Mouse (Mus musculus): ENCODE data around the gene Trdmt1. TPM values are rescaled to one million over a fixed set of nuclear protein-coding genes. Genes with fewer than 3 reads are reported as not detected.
"Not testable (repeated sequence)": the region's sequence is repeated elsewhere in the genome, so short reads cannot be mapped to it uniquely, and the experiment has no call there.

The Trdmt1 gene
- polyA plus RNA-seq (2015; fragmentation: Nextera tagmentation; extraction: Ambion mirVana): 8.1 and 10.0 TPM in 2 replicates

DNA sequence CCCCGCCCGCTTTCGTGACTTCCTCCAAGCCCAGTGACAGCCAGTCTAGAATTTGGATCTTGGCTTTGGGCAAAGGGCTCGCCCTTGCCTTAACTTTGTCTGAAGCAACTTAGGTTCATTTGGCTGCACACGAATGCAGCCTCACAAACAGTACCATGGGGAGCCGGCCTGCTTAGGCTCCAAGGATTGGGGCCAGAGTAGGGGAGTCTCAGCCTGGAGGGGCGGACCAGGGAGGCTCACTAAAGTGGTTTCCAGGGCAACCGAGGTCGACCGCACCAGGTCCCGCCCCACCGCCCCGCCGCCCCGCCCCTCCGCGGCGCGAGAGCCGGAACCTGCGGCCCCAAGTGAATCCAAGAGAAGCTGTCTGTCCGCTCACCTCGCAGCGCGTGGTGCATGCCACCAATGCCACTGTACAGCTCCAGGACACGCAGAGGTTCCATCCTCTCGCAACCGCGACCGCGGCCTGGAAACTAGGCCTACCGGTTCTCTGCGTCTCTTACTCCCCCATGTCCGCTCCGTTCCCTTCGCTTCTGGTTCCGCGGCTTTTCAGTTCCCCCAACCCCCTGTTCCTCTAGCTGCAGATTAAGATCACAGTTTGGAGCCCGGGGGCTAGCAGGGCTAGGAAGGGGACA is at the start of gene Trdmt1:
Trdmt1 (minus strand) TSS at position 476 of the 632 bp plus-strand sequence.
- under 1% methylated on average over 39 of the region's 39 CpGs for WGBS
- no peaks in the 10 kb centered on the region for H3K9me3 ChIP-seq
- ATAC-seq: peak; percentile 99
- H3K27me3 ChIP-seq (replicated peaks): no peaks in the 10 kb centered on the region
- peak within 1 kb of the TSS; percentile 96 for H3K27ac ChIP-seq
- 0 out of 2 replicates have a peak, but pooled peaks cover 2% of the 10 kb centered on the region for H3K4me1 ChIP-seq (replicated peaks)
- H3K4me2 ChIP-seq (replicated peaks): peak within 1 kb of the TSS; percentile 74
- no peaks in the 10 kb centered on the region for H3K36me3 ChIP-seq
- H3K9ac ChIP-seq: peak within 1 kb of the TSS; percentile 82
- H3K4me3 ChIP-seq (replicated peaks): peak within 1 kb of the TSS; percentile 72

- Histone ChIP-seq H3K9ac (no peak overlapping the region), H3K4me3 (replicated peaks) (no peak overlapping the region), H3K4me1 (replicated peaks) (no peaks in the 10 kb centered on the region), H3K36me3 (no peaks in the 10 kb centered on the region), H3K27ac (no peak overlapping the region), H3K27me3 (replicated peaks) (no peaks in the 10 kb centered on the region), H3K4me2 (replicated peaks) (no peak overlapping the region), H3K9me3 (no peaks in the 10 kb centered on the region)
- WGBS: 69% methylated on average over 4 of the region's 4 CpGs
- no peak for ATAC-seq
Observed at GRCm38 (mm10) chr2:13593328-13593727, 48.9 kb upstream of the Trdmt1 start.

DNA sequence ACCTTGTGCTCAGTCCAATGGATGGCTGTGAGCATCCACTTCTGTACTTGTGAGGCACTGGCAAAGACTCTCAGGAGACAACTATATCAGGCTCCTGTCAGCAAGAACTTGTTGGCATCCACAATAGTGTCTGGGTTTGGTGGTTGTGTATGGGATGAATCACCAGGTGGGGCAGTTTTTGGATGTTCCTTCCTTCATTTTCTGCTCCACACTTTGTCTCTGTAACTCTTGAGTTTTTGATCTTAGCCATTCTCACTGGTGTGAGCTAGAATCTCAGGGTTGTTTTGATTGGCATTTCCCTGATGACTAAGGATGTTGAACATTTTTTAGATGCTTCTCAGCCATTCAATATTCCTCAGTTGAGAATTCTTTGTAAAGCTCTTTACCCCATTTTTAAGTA is 39.3 kb upstream of the Trdmt1 start:
- H3K36me3 ChIP-seq; H3K4me3 ChIP-seq (replicated peaks); H3K27me3 ChIP-seq (replicated peaks); H3K9ac ChIP-seq; H3K4me2 ChIP-seq (replicated peaks); H3K9me3 ChIP-seq; H3K27ac ChIP-seq; H3K4me1 ChIP-seq (replicated peaks); ATAC-seq: not testable (repeated sequence)

- H3K27ac ChIP-seq: no peak overlapping the region
- ATAC-seq: no peak
- no peaks in the 10 kb centered on the region for H3K27me3 ChIP-seq (replicated peaks)
- no peak overlapping the region for H3K4me3 ChIP-seq (replicated peaks)
- H3K4me1 ChIP-seq (replicated peaks): no peaks in the 10 kb centered on the region
- H3K9me3 ChIP-seq: no peaks in the 10 kb centered on the region
- WGBS: 84% methylated on average over 3 of the region's 3 CpGs
- no peak overlapping the region for H3K4me2 ChIP-seq (replicated peaks)
- 0 out of 2 replicates have a peak, but pooled peaks cover 13% of the 10 kb centered on the region for H3K36me3 ChIP-seq
- no peak overlapping the region for H3K9ac ChIP-seq
Observed at GRCm38 (mm10) chr2:13582184-13582583, 37.7 kb upstream of the Trdmt1 start.

GRCm38 (mm10) chr2:13579991-13580390 is 35.5 kb upstream of the Trdmt1 start:
- Histone ChIP-seq H3K27me3 (replicated peaks) (no peaks in the 10 kb centered on the region), H3K4me1 (replicated peaks) (no peaks in the 10 kb centered on the region; the same call in 1 of the 2 replicates), H3K27ac (no peak overlapping the region), H3K36me3 (0 out of 2 replicates have a peak, but pooled peaks cover 14% of the 10 kb centered on the region), H3K9me3 (no peaks in the 10 kb centered on the region), H3K4me2 (replicated peaks) (no peak overlapping the region), H3K9ac (no peak overlapping the region), H3K4me3 (replicated peaks) (no peak overlapping the region)
- ATAC-seq: no peak
- 67% methylated on average over 11 of the region's 11 CpGs for WGBS

- Histone ChIP-seq H3K27ac (no peak overlapping the region), H3K9ac (no peak overlapping the region), H3K36me3 (0 out of 2 replicates have a peak, but pooled peaks cover 14% of the 10 kb centered on the region), H3K9me3 (no peaks in the 10 kb centered on the region), H3K4me1 (replicated peaks) (no peaks in the 10 kb centered on the region; the same call in 1 of the 2 replicates), H3K27me3 (replicated peaks) (no peaks in the 10 kb centered on the region), H3K4me2 (replicated peaks) (no peak overlapping the region), H3K4me3 (replicated peaks) (no peak overlapping the region)
- no peak for ATAC-seq
- 91% methylated on average over 8 of the region's 8 CpGs for whole genome bisulfite sequencing
Observed at GRCm38 (mm10) chr2:13579315-13579714, 34.8 kb upstream of the Trdmt1 start.

DNA sequence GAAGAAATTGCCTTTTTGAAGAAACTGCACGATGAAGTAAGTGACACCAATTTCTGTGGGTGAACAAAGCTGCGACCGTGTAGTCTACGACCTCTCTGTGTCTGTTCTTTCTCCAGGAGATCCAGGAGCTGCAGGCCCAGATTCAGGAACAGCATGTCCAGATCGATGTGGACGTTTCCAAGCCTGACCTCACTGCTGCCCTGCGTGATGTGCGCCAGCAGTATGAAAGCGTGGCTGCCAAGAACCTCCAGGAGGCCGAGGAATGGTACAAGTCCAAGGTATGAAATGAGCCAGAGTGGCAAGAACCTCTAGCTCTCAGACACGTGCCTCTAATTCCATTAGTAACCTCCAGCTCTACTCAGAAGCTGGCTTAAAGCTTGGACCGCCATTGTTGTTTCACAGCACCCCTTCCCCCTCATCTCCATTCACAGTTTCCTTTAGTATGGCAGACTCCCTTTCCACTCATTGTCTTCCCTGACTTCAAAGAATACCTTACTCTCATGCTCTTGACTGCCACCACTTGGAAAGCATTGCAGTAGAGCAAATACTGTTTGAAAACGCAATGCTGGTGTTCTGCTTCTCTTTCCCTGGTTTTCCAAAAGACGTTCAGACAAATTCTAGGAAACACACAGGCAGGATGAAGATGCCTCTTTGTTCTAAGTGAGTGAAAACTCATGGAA is 34.1 kb upstream of the Trdmt1 start:
- ATAC-seq: no peak

GRCm38 (mm10) chr2:13577399-13577798 is 32.9 kb upstream of the Trdmt1 start:
- Histone ChIP-seq H3K4me1 (replicated peaks) (no peaks in the 10 kb centered on the region; the same call in 1 of the 2 replicates), H3K27ac (no peak overlapping the region), H3K36me3 (0 out of 2 replicates have a peak, but pooled peaks cover 11% of the 10 kb centered on the region), H3K4me3 (replicated peaks) (no peak overlapping the region), H3K4me2 (replicated peaks) (no peak overlapping the region), H3K9me3 (no peaks in the 10 kb centered on the region), H3K27me3 (replicated peaks) (no peaks in the 10 kb centered on the region), H3K9ac (no peak overlapping the region)
- ATAC-seq: no peak
- 98% methylated on average over 1 of the region's 1 CpGs for WGBS

More for the DNA sequence above, 34.1 kb upstream of the Trdmt1 start:
- Histone ChIP-seq H3K4me3 (replicated peaks) (no peak overlapping the region), H3K4me2 (replicated peaks) (no peak overlapping the region), H3K9ac (no peak overlapping the region), H3K27ac (no peak overlapping the region), H3K4me1 (replicated peaks) (no peaks in the 10 kb centered on the region; the same call in 1 of the 2 replicates), H3K36me3 (0 out of 2 replicates have a peak, but pooled peaks cover 14% of the 10 kb centered on the region), H3K9me3 (no peaks in the 10 kb centered on the region), H3K27me3 (replicated peaks) (no peaks in the 10 kb centered on the region)
- WGBS: 81% methylated on average over 14 of the region's 14 CpGs

DNA sequence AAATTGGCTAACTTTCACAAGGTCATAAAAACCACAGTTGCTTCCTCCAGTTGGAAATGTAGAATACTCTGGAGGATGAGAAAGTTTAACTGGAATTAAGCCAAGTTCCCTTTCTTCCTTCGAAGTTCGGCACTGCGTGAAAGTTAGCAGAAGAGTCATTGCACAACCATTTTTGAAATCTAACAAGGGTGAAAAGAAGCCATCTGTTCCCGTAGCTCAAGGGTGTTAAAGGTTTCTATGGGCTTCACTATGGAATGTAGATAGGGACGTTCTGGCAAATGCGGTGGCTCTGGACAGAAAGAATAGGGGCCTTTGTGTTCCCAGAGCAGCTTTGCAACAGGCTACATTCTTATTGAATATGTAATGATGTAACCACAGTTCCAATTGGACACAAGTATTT is 31.5 kb upstream of the Trdmt1 start:
- no peaks in the 10 kb centered on the region; the same call in 1 of the 2 replicates for H3K27me3 ChIP-seq (replicated peaks)
- WGBS: 21% methylated on average over 6 of the region's 6 CpGs
- ATAC-seq: no peak
- no peaks in the 10 kb centered on the region for H3K9me3 ChIP-seq
- peaks cover 3% of the 10 kb centered on the region for H3K4me1 ChIP-seq (replicated peaks)
- H3K36me3 ChIP-seq: 0 out of 2 replicates have a peak, but pooled peaks cover 6% of the 10 kb centered on the region
- H3K4me2 ChIP-seq (replicated peaks): peak overlapping the region; percentile 83
- H3K27ac ChIP-seq: 0 out of 2 replicates have a peak overlapping the region, but pooled peaks have one; percentile 97
- H3K9ac ChIP-seq: no peak overlapping the region
- peak overlapping the region; percentile 67 for H3K4me3 ChIP-seq (replicated peaks)

GRCm38 (mm10) chr2:13575287-13575801 is 30.9 kb upstream of the Trdmt1 start:
- Histone ChIP-seq H3K4me2 (replicated peaks) (peak overlapping the region; percentile 83), H3K4me3 (replicated peaks) (peak overlapping the region; percentile 67), H3K9me3 (no peaks in the 10 kb centered on the region), H3K4me1 (replicated peaks) (peaks cover 3% of the 10 kb centered on the region), H3K27ac (peak overlapping the region; percentile 97; the same call in 1 of the 2 replicates), H3K27me3 (replicated peaks) (no peaks in the 10 kb centered on the region; the same call in 1 of the 2 replicates), H3K9ac (peak overlapping the region; percentile 75), H3K36me3 (0 out of 2 replicates have a peak, but pooled peaks cover 6% of the 10 kb centered on the region)
- WGBS: under 1% methylated on average over 13 of the region's 13 CpGs
- peak; percentile 16 for ATAC-seq

- peak; percentile 34; the same call in 1 of the 2 replicates for ATAC-seq
- Histone ChIP-seq H3K4me2 (replicated peaks) (peak overlapping the region; percentile 83), H3K27me3 (replicated peaks) (no peaks in the 10 kb centered on the region; the same call in 1 of the 2 replicates), H3K27ac (peak overlapping the region; percentile 97), H3K9me3 (no peaks in the 10 kb centered on the region), H3K4me1 (replicated peaks) (peaks cover 3% of the 10 kb centered on the region), H3K36me3 (0 out of 2 replicates have a peak, but pooled peaks cover 4% of the 10 kb centered on the region), H3K4me3 (replicated peaks) (peak overlapping the region; percentile 67), H3K9ac (peak overlapping the region; percentile 75)
- under 1% methylated on average over 21 of the region's 21 CpGs for WGBS
Observed at GRCm38 (mm10) chr2:13574801-13575150, 30.3 kb upstream of the Trdmt1 start.
